Mouse (Mus musculus): Measurements from ENCODE around the gene Fam166b.

The Fam166b gene

GRCm38 (mm10) chr4:43428180-43428861 lies 613 bp downstream of the Fam166b start:
- no peak for DNase-seq (ENCODE audit: low spot score)

DNA sequence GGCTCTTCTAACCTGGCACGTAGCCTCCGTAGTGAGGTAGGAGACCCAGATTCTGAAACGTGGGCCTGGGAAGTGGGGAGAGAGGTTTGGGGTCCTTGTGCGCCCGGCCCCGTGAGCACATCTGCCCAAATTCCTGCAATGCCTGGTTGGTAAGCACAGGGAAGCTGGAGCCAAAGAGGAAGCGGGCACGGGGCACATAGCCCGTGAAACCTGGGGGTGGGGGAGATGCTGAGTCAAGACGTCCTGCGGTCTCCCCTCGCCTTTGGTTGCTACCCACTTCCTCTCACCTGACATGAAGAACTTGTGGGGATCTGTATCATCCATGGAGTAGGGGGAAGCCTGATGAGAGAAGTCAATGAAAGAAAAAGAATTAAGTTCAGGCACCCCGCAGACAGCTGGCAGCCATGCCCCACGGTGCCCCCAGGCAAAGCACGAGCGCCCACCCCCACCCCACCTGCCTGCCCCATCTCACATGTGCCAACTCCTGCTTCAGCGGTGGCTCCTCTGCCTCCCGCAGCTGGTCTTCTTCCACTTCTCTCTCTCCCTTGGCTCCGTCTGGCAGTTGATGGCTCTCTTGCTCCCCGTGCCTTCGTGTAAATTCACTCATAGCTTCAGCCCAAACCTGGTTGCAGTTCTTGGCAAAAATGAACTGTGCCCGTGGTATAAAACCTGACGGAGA lies 1.3 kb downstream of the Fam166b start:
- no peak for DNase-seq (ENCODE audit: low spot score)

DNA sequence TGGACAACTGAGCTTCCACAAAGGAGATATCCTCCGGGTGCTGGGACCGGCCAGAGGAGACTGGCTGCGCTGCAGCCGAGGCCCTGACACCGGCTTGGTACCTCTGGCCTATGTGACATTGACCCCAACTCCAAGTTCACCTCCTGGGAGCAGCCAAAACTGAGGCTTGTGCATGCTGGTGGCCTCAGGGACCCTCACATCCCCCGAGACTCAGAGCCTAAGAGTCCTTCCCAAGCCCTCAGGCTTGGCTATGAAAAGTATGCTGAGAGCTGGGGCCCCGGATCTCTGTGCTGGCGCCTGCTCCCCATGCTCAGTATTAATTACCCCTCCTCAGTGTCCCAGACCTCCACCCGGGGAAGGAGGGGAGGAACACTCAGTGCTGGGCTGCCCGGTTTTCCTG lies 2.4 kb downstream of the Fam166b start:
- no peak for DNase-seq (ENCODE audit: low spot score)

DNA sequence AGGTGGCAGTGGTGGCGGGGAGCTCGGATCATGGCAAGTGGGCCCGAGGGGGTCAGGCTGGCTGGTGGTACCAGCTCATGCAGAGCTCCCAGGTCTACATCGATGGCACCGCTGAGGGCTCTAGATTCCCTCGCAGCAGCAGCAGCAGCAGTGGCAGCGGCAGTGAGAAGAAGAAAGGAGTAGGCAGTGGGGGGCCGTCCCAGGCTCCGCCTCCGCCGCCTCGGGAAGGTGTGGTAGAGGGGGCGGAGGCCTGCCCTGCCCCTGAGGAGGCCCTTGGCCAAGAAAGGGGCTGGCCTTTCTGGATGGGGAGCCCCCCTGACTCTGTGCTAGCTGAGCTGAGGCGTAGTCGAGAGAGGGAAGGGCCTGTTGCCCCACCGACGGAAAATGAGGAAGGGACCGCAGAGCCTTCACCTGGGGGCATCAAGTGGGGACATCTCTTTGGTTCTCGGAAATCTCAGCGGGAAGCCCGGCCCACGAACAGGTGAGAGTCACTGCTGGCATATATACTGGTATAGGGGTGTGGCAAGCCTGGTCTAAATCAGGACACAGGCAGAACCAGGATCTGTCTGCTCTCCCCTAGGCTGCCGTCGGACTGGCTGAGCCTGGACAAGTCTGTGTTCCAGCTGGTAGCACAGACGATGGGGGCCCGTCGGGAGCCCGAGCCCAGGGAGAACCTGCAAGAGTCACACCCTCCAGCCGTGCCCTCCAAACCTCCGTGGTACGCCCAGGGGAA lies 3.1 kb downstream of the Fam166b start:
- DNase-seq (ENCODE audit: low spot score), result no peak

GRCm38 (mm10) chr4:43425197-43425596 lies 3.7 kb downstream of the Fam166b start:
- DNase-seq (ENCODE audit: low spot score), result no peak

DNA sequence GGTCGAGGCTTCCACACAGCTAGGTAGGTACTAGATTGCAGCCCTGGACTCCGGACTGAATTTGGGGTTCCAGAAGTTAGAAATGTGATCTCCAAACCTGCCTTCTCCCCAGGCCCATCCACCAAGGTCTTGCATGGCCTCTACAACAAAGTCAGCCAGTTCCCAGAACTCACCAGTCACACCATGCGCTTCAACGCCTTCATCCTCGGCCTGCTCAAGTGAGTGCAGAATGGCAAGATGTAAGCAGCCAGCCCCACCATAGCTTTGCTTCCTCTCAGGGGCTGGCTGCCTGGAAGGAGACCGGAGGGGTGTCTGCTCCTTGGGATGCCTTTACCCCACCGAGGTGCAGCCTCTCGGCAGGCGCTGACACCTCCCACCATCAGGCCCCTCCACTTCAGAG lies 4.9 kb downstream of the Fam166b start:
- DNase-seq (ENCODE audit: low spot score), result no peak

DNA sequence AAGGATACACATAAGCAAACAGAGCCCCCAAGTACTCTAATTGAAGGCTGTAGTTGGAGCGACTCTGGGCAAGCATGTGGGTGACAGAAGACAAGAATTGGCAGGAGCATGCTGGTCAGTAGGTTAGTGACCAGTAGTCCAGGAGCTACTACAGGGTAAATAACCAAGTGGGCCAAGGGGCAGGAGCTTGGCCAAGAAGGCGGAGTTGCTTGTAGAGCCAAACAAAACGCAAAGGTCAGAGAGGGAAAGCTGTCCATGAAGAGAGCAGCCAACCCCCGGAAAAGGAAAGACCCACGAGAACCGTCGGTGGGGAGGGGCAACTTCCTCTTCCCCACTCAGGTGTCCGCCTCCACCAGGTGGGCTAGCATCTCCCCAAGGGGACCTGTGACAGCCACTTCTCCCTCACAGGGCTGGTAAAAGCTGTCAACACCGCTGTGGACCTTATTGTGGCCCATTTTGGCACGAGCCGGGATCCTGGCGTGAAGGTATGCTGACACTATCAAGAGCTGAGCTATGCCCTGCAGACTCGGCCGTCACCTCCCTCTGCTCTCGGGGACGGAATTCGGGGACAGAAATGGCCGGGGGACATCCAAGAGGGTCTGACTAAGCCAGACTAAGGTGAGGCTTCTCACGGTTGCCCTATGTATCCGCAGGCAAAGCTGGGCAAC lies 5.5 kb downstream of the Fam166b start:
- DNase-seq (ENCODE audit: low spot score), result no peak

DNA sequence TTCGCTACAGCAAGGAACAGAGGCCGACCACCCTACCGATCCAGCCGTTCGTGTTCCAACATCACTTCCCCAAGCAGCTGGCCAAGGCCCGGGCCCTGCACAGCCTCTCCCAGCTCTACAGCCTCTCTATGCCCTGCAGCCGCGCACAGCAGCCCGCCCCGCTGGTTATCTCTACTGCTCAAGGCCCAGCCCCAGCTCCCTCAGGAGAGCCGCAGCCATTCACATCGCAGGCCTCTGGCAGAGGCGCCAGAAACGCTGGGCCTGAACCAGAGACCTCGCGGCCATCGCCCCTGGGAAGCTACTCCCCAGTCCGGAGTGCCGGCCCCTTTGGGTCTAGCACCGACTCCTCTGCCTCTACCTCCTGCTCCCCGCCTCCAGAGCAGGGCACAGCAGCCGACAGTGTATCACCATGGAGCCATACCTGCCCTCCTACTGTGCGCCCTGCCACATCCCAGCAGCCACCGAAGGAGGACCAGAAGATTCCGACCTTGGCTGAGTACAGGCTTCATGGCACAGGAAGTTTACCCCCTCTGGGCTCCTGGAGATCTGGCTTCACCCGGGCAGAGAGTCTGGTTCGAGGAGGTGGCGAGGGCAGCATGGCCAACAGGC lies 7.2 kb downstream of the Fam166b start:
- DNase-seq (ENCODE audit: low spot score), result no peak

DNA sequence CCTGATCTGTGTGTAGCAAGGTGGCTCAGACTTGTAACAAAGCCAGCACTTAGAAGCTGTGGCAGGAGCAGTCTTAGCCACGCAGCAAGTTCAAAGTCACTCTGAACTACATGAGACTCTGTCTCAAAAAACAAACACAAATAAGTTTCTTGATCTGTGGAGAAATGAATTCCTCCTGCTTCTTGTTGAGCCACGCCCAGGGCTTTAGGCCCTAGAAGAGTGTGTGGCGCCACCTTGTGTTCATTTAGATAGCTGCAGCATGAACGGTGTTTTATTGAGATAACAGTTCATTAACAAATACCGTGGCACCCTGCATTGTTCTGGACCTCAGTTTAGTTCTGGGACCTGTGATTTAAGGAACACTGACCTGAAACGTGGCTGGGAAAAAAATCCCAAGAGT lies 8.6 kb downstream of the Fam166b start:
- DNase-seq (ENCODE audit: low spot score), result no peak

DNA sequence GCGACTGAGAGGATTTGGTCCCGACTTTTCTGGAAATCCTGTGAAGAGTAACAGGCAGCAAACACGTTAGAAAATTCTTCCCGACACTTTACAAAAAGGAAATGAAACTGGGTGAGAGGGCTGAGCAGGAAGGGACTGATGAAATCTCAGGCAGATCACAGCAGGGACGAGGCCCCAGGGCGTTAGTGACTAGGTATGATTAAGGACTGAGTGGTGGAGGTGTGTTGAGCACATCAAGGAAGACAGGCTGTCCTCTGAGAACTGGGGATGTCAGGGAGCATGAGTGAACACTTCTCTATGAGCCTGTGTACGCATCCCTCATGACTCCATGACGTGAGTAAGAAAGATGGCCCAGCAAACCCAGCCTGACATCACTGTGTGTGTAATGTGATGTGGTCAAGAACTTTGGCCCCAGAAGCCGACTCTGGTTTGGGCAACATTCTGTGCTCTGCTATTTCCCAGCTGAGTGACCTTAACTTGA lies 9.1 kb downstream of the Fam166b start:
- no peak for DNase-seq (ENCODE audit: low spot score)

- DNase-seq (ENCODE audit: low spot score), result no peak
These were observed 9.8 kb downstream of the Fam166b start for GRCm38 (mm10) chr4:43418973-43419656.

DNA sequence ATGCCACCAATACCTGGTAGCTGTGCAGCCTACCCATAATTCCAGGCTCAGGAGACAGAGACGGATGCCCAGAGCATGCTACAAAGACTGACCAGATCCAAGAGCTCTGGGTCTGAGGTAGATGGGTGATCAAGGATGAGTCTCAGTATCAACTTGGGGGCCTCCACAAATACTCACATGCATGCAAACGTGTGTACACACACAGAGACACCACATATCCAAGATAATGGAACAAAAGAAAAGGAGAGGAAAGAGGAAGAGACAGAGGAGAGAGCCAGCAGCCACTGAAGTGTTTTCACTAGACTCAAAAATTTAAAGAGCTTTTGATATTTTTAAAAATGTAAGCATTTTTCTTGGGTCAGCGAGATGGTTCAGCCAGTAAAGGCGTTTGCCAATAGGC lies 10.5 kb downstream of the Fam166b start:
- DNase-seq (ENCODE audit: low spot score), result no peak

DNA sequence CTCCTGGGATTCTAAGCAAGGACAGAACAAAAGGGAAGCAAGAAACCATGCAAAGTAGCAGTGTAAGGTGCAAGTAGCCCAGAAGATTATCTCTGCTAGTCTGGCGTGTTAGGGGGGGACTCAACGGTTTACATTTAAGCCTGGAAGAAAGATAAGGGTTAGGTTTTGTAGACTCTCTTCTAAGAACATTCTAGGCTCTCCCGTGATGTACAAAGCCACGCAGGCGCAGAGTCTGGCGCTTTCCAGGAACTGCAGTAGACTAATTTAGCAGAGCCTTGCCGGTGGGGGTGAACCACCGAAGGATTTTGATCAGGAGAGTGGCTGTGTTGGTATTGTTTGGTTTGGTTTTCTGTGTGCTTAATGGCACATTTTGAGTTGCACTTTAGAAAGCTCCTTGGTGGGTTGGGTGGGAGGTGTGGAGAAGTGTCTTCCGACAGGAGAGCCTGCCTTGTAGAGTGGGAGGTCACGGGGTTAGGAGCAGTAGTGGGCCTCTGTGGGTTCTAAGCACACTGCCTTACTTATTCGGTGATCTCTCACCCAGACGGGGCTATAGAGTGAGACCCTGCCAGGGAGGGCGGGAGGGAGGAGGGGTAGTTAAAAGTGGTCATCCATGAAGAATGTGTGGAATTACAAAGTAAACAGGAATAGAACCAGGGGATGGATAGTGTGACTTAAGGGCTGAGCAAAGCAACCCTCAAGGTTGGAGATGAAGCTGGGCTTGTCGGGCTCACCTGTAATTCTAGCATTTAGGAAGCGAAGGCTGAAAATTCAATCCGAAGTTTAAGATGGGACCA lies 11.5 kb downstream of the Fam166b start:
- no peak for DNase-seq (ENCODE audit: low spot score)

DNA sequence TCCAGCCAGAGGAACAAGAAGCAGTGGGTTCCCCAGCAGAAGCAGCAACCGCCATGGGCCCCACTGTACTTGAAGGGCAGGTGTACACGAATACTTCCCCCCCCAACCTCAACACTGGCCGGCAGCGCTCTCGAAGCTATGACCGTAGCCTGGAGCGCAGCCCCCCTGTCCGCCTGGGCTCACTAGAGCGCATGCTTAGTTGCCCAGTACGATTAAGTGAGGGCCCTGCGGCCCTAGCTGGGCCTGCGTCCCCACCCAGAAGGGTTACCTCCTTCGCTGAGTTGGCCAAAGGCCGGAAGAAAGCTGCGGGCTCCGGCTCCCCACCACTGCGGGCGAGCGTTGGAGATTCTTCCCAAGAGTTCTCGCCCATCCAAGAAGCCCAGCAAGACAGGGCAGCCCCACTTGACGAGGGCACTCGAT lies 12.9 kb downstream of the Fam166b start:
- no peak for DNase-seq (ENCODE audit: low spot score)

DNA sequence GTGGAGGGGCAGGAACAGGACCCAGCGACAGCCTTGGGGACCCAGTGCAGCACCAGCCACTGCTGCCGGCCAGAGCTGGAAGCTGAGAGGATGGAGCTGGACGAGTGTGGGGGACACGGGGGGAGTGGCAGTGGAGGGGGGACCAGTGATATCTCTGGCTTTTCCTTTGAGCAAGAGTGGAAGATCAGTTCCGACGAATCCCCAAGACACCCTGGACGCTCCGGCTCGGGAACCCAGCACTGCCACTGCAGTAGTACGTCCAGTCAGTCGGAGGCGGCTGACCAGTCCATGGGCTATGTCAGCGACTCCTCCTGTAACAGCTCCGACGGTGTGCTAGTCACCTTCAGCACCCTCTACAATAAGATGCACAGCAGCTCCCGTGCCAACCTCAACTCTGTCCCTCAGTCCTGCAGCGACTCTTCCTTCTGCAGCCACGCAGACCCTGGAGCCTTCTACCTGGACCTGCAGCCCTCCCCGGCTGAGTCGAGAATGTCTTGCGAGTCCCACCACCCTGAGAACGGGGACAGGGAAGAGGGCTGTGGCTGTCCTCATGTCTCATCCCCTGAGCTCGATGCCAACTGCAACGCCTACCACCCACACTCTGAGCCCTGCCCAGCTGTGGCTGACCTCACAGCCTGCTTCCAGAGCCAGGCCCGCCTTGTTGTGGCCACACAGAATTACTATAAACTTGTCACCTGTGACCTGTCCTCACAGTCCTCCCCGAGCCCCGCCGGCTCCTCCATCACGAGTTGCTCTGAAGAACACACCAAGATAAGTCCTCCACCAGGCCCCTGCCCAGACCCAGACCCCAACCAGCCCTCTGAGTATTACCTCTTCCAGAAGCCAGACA lies 13.5 kb downstream of the Fam166b start:
- DNase-seq (ENCODE audit: low spot score), result no peak

GRCm38 (mm10) chr4:43414761-43415160 lies 14.2 kb downstream of the Fam166b start:
- DNase-seq (ENCODE audit: low spot score), result no peak

- DNase-seq (ENCODE audit: low spot score), result no peak
These were observed 21.6 kb downstream of the Fam166b start for GRCm38 (mm10) chr4:43407071-43407920.

DNA sequence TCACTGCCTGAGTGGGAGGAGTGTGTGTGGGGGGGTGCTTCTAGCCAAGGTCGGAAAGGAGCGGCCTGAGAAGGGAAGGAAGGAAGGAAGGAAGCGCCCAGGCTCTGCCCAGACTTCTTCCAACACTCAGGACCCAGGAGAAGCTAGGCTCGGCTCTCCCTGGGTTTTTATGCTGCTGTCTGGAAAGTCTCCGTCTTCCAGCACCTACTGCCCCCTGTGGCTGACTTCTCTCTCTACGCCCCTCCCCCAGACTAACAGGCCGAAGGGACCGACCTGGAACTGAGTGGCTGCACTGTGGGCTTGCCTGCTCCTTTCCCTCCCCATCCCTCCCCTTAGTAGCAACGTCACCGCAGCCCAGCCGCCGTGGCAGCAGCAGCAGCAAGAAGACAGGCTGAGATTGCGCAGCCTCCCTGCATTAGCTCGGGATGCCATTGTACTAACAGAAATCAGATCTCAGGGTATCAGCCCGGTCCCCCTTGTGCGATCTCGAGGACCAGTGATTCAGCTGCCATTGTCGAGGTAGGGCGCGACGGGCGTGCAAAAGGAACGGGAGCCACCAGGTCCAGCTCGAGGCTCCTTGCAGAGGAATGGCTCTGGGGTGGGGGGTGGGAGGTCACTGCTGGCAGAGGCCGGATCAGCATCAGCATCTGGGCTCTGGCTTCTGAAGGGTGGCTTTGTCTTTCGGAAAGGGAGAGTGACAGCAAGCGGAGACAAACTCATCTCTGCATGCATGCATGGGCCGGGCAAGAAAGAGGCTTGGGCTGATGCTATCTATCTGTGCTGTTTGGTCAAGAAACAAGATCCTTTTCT lies 22.6 kb downstream of the Fam166b start:
- peak; percentile 66 for DNase-seq (ENCODE audit: low spot score)
